Mouse (Mus musculus): ENCODE data around the gene Vwa8. TPM values are rescaled to one million over a fixed set of nuclear protein-coding genes. Genes with fewer than 3 reads are reported as not detected.

The Vwa8 gene
- 13.9 and 15.9 TPM in 2 replicates for total RNA-seq (2012; rRNA removed)
- total RNA-seq (2014; rRNA removed), result 11.0 and 12.4 TPM in 2 replicates
- polyA plus RNA-seq (2012; ENCODE audit: insufficient read length, low read depth), result 17.5 and 18.3 TPM in 2 replicates

DNA sequence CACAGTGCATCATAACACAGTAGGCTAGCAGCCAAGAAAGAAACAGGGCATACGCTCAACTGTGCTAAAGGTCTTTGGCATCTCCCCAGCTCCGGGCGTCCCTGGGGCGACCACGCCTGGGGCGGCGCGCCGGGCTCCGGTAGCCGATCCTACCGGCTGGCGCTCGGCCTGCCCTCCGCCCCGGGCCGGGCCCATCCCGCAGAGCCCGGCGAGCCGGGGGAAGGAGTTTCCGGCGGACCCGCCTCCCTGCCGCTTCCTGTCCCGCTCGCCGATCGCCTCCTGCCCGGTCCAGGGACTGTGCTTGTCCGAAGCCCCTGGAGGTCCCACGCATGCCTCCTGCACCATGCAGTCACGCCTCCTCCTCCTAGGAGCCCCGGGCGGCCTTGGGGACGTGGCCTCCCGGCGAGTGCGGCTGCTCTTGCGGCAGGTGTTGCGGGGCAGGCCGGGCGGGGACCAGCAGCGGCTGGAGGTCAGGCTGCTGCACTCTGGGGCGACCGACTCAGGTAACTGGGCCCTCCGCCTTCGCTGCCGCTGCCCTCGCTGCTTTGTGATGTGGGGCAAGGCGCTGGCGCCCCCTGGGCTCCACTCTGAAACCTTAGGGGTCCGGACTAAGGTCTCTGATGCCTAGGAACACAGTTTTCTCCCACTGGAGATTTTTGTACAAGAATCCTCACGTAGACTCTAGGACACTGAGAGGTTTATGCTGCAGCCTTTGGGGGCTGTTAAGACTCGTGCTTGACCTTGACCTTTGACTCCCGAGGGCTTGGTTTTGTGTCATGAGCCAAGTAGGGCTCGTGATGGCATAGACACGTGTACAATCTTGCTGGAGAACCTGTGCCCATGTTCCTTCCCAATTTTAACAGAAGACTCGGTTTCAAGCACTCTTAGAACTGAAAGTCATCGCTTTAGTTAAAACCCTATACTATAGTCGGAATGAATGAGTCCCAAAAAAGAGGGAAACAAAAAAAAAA lies at the start of gene Vwa8:
Gene Vwa8 (plus strand): TSS at position 112 of the 971 bp plus-strand sequence.
- Histone ChIP-seq H3K79me2 (replicated peaks; ENCODE audit: control insufficient read depth, extremely low read depth, insufficient read depth, poor library complexity, severe bottlenecking) (0 out of 2 replicates have a peak, but pooled peaks cover 4% of the 10 kb centered on the region), H3K27me3 (replicated peaks) (no peaks in the 10 kb centered on the region), H3K4me2 (ENCODE audit: insufficient read depth, low read depth, poor library complexity, severe bottlenecking) (peak within 1 kb of the TSS; percentile 69), H3K4me1 (ENCODE audit: control insufficient read depth in 1 of 2, insufficient read depth in 2 of 2) (peaks cover 6 to 21% of the 10 kb centered on the region in 2 experiments), H3K9me3 (replicated peaks; ENCODE audit: low read length) (no peaks in the 10 kb centered on the region), H3K36me3 (replicated peaks in 1 of 2; ENCODE audit: control insufficient read depth in 1 of 2, insufficient read depth in 1 of 2, low read length in 1 of 2) (peaks cover 0 to 2% of the 10 kb centered on the region in 2 experiments), H3K4me3 (replicated peaks in 1 of 3; ENCODE audit: low read depth in 2 of 3, low read length in 2 of 3, poor library complexity in 1 of 3) (peak within 1 kb of the TSS; percentile 79 to 99 (median 85)), H3K9ac (ENCODE audit: insufficient read depth, low read depth) (peak within 1 kb of the TSS; percentile 75), H3K27ac (ENCODE audit: insufficient read depth, low read depth) (peak within 1 kb of the TSS; percentile 89)
- peak; percentile 72 for DNase-seq (ENCODE audit: extremely low read depth)
- in situ Hi-C loops (cut with MboI; ENCODE audit: low pct_ligation_motif_present, low pct_unique_long_range_greater_than_20kb, low sequenced_read_pairs) (loop anchor here (5.0 kb wide), 1 partner anchor 172 kb away; no protein-coding TSS in a partner anchor), dilution Hi-C loops (cut with MboI; ENCODE audit: extremely low pct_ligation_motif_present, extremely low pct_unique_long_range_greater_than_20kb, low sequenced_read_pairs) (no loop called here)
- peak; percentile 36; the same call in 1 of the 2 replicates for TF ChIP-seq ZNF384 (IDR thresholded peaks at IDR 0.05; ENCODE audit: low read depth, low read length)
- peak; percentile 84 for TF ChIP-seq MXI1 (IDR thresholded peaks at IDR 0.05; ENCODE audit: low read depth, low read length)
- TF ChIP-seq E2F4 (IDR thresholded peaks at IDR 0.05; ENCODE audit: insufficient replicate concordance, low read depth, low read length), result no peak
- no peak for TF ChIP-seq USF2 (conservative IDR thresholded peaks at IDR 0.05; ENCODE audit: low read depth, low read length)
- no peak for TF ChIP-seq MAZ (IDR thresholded peaks at IDR 0.05; ENCODE audit: low read depth, low read length)
- peak; percentile 64 for TF ChIP-seq NRF1 (IDR thresholded peaks at IDR 0.05; ENCODE audit: low read depth, low read length)
- peak; percentile 79 for TF ChIP-seq MAX (IDR thresholded peaks at IDR 0.05; ENCODE audit: low read length)
- TF ChIP-seq JUN (IDR thresholded peaks at IDR 0.05; ENCODE audit: insufficient read depth, low read depth, low read length), result no peak
- TF ChIP-seq HCFC1 (IDR thresholded peaks at IDR 0.05; ENCODE audit: low read depth, low read length), result peak; percentile 85
- TF ChIP-seq BHLHE40 (IDR thresholded peaks at IDR 0.05; ENCODE audit: low read depth, low read length), result peak; percentile 82
- TF ChIP-seq ZKSCAN1 (IDR thresholded peaks at IDR 0.05; ENCODE audit: borderline replicate concordance, low read depth, low read length), result no peak
- TF ChIP-seq PAX5 (IDR thresholded peaks at IDR 0.05; ENCODE audit: low read length), result no peak
- peak; percentile 71 for TF ChIP-seq SMC3 (IDR thresholded peaks at IDR 0.05; ENCODE audit: low read depth, low read length)
- peak; percentile 75 for TF ChIP-seq POLR2A (IDR thresholded peaks at IDR 0.05; ENCODE audit: low read depth, low read length)
- TF ChIP-seq UBTF (IDR thresholded peaks at IDR 0.05; ENCODE audit: low read depth, low read length), result peak; percentile 99
- peak; percentile 39; the same call in 1 of the 2 replicates for TF ChIP-seq SIN3A (IDR thresholded peaks at IDR 0.05; ENCODE audit: low read length)
- TF ChIP-seq MAFK (IDR thresholded peaks at IDR 0.05; ENCODE audit: insufficient replicate concordance, low read length), result 0 out of 2 replicates have a peak, but pooled peaks have one; percentile 3
- TF ChIP-seq RCOR1 (conservative IDR thresholded peaks at IDR 0.05; ENCODE audit: low read depth, low read length), result no peak
- TF ChIP-seq ETS1 (conservative IDR thresholded peaks at IDR 0.05; ENCODE audit: low read depth, low read length), result no peak
- TF ChIP-seq EP300 (IDR thresholded peaks at IDR 0.05; ENCODE audit: low read length), result no peak
- no peak for TF ChIP-seq GABPA (IDR thresholded peaks at IDR 0.05; ENCODE audit: insufficient replicate concordance, low read depth, low read length)
- peak; percentile 84 for TF ChIP-seq TCF12 (IDR thresholded peaks at IDR 0.05; ENCODE audit: low read depth, low read length)
- no peak for TF ChIP-seq POLR2AphosphoS2 (IDR thresholded peaks at IDR 0.05; ENCODE audit: low read depth, low read length)
- no peak for TF ChIP-seq ZC3H11A (IDR thresholded peaks at IDR 0.05; ENCODE audit: low read depth, low read length)
- peak; percentile 42; the same call in 1 of the 2 replicates for TF ChIP-seq IRF4 (IDR thresholded peaks at IDR 0.05; ENCODE audit: low read depth, low read length)
- peak; percentile 70; the same call in 1 of the 2 replicates for TF ChIP-seq KAT2A (IDR thresholded peaks at IDR 0.05; ENCODE audit: insufficient replicate concordance, low read length)
- TF ChIP-seq ELF1 (IDR thresholded peaks at IDR 0.05; ENCODE audit: low read depth, low read length), result peak; percentile 69
- peak; percentile 21; the same call in 1 of the 2 replicates for TF ChIP-seq TBP (conservative IDR thresholded peaks at IDR 0.05; ENCODE audit: low read depth, low read length)
- no peak for TF ChIP-seq CHD1 (IDR thresholded peaks at IDR 0.05; ENCODE audit: low read depth, low read length)
- TF ChIP-seq USF1 (IDR thresholded peaks at IDR 0.05; ENCODE audit: low read depth, low read length), result no peak
- peak; percentile 64; the same call in 1 of the 2 replicates for TF ChIP-seq MEF2A (IDR thresholded peaks at IDR 0.05; ENCODE audit: borderline replicate concordance, low read depth, low read length)
- TF ChIP-seq CTCF (conservative IDR thresholded peaks at IDR 0.05 in 1 of 2, IDR thresholded peaks at IDR 0.05 in 1 of 2; ENCODE audit: low read depth in 2 of 2, low read length in 2 of 2), result peak in 1 of 2 experiments; percentile 66; a peak in 2 of 4 replicates
- TF ChIP-seq RAD21 (IDR thresholded peaks at IDR 0.05; ENCODE audit: low read depth, low read length), result peak; percentile 63
- TF ChIP-seq CHD2 (IDR thresholded peaks at IDR 0.05; ENCODE audit: low read length), result peak; percentile 21; the same call in 1 of the 2 replicates
- no peak for TF ChIP-seq JUND (conservative IDR thresholded peaks at IDR 0.05; ENCODE audit: low read depth, low read length)
- peak; percentile 50; the same call in 1 of the 2 replicates for TF ChIP-seq ZMIZ1 (IDR thresholded peaks at IDR 0.05; ENCODE audit: low read depth, low read length)

All from CH12.LX (cell line).